Mouse (Mus musculus) testis, adult 10 weeks (tissue): ENCODE data around the gene Hs3st4. TPM values are rescaled to one million over a fixed set of nuclear protein-coding genes. Genes with fewer than 3 reads are reported as not detected.

Source experiments
- polyA plus RNA-seq: library from polyadenylated mRNA; stranded (reverse); fragments of 350-450 nt; fragmentation: Illumina TruSeq; extraction: RNeasy Lipid Tissue Mini Kit (QIAGEN cat#74804); gene quantifications from one replicate; pipeline ENCODE4 v1.2.3, GENCODE M21; 2014; ENCODE audit warnings: low read depth, low replicate concordance

Gene Hs3st4
- 4.4 TPM for polyA plus RNA-seq

DNA sequence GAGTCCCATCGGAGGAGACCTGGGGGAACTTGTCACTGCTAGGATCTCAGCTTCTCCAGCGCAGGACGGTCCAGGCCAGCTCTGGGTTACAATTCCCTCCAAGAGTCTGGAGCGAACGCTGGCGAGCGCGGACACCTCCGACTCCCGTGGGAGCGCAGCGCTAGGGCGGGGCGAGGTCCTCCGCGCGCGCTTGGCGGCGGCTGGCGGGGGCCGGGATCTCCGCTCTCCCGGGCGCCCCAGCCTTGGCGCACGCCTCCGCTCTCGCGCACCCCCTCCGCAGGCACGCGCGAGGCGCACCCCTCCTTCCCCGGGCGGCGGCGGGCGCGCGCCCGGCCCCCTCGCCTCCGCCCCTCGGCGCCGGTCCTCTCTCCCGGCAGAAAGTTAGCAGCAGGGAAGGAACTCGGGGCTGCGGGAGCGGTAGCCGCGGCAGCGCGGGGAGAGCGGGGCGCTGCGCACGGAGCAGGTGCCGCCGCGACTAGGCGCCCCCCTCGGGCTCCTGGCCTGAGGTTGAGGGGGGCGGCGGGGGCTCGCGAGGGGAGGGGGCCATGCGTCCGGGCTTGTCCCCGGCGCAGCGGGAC, at the start of gene Hs3st4:
TSS of gene Hs3st4 (plus strand) at position 409 of the 578 bp plus-strand sequence.

